Mouse (Mus musculus): ENCODE data around the gene Dolk.

- no peak for TF ChIP-seq POLR2A (IDR thresholded peaks at IDR 0.05; ENCODE audit: insufficient read depth, low read depth, low read length)
- TF ChIP-seq CTCF (IDR thresholded peaks at IDR 0.05; ENCODE audit: insufficient read depth, low read depth, low read length) = no peak
These were observed 49.5 kb downstream of the Dolk start for GRCm38 (mm10) chr2:30236426-30237198.

All from olfactory bulb, adult 2 months (tissue).